Mouse (Mus musculus) retina, postnatal 1 day (tissue): ENCODE measurements around the gene Scn10a.

ENCODE experiments used
- DNase-seq: peaks from one replicate; pipeline ENCODE4 v3.0.0-alpha.2; 2012

The Scn10a gene

GRCm38 (mm10) chr9:119573009-119573408 lies 146.1 kb downstream of the Scn10a start:
- DNase-seq: no peak

GRCm38 (mm10) chr9:119571411-119571888 lies 147.7 kb downstream of the Scn10a start:
- peak; percentile 83 for DNase-seq

- DNase-seq: no peak
Observed at GRCm38 (mm10) chr9:119570652-119571051, 148.5 kb downstream of the Scn10a start.

- no peak for DNase-seq
Observed at GRCm38 (mm10) chr9:119568732-119569131, 150.4 kb downstream of the Scn10a start.

GRCm38 (mm10) chr9:119567800-119568199 lies 151.3 kb downstream of the Scn10a start:
- DNase-seq: no peak

- no peak for DNase-seq
Observed at GRCm38 (mm10) chr9:119566214-119566613, 152.9 kb downstream of the Scn10a start.

- no peak for DNase-seq
Observed at GRCm38 (mm10) chr9:119564803-119565202, 154.3 kb downstream of the Scn10a start.

- no peak for DNase-seq
Observed at GRCm38 (mm10) chr9:119563617-119564016, 155.5 kb downstream of the Scn10a start.

- DNase-seq: no peak
Observed at GRCm38 (mm10) chr9:119562256-119562655, 156.9 kb downstream of the Scn10a start.

GRCm38 (mm10) chr9:119561746-119562145 lies 157.4 kb downstream of the Scn10a start:
- no peak for DNase-seq

GRCm38 (mm10) chr9:119559537-119560276 lies 159.4 kb downstream of the Scn10a start:
- DNase-seq: no peak
